Mouse (Mus musculus) megakaryocyte-erythroid progenitor cell, adult 5-6 weeks (primary cell): Measurements from ENCODE around the gene Defb25. TPM values are rescaled to one million over a fixed set of nuclear protein-coding genes. Genes with fewer than 3 reads are reported as not detected.
A peak's percentile ranks its signal among the peaks of the same experiment; 100 is the strongest.

Experiments
- ATAC-seq: replicated peaks from 2 replicates; pipeline ENCODE4 v1.8.0; 2016; ENCODE audit warnings: mild to moderate bottlenecking, inconsistent platforms; ENCODE audit not compliant: severe bottlenecking, poor library complexity, low FRiP score, low TSS enrichment
- total RNA-seq, 2 experiments: library from RNA; stranded (forward) in 1 of 2; stranded (reverse) in 1 of 2; fragments of 200-1000, 215-1000 nt in 1 of 2; fragments of >200 nt in 1 of 2; fragmentation: Nextera tagmentation in 1 of 2; gene quantifications; 2 replicates each; pipeline ENCODE4 v1.2.3; 2014 to 2017

The Defb25 gene
- total RNA-seq, 2 experiments from 2014 or later: not detected

DNA sequence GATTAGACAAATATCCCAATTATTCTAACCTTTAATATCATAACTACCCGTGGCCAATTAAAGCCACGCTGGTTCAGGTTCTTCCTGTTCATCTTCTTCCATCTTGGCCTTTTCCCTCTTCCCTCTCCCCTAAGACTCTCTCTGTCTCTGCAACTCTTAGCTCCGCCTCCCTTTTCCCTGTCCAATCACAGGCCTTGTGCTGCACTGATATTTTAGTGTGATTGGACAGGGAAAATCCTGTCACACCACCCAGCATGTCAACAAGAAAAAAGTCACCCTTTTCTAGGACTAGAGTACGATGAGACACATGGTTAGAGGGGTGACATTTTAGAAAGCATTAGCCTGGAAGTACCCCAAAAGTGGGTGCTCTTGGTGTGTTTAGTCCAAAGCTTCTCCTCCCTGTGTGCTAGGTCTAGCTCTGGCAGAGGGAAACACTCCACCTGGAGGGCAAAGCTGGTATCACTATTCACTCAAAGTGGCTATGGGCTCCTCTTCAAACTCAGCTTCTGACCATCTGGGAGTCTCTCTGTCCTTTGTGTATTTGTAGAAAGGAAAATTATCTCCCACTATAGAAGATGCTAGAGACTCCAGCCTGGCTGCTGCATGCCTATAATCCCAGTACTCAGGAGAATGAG, 35.8 kb downstream of the Defb25 start:
- peak; percentile 73 for ATAC-seq

GRCm38 (mm10) chr2:152580612-152581011, 42.2 kb downstream of the Defb25 start:
- ATAC-seq: no peak

GRCm38 (mm10) chr2:152580107-152580506, 42.7 kb downstream of the Defb25 start, which contains the start of gene Defb19:
Gene Defb19, minus strand, starts transcription at chr2:152580312.
- no peak for ATAC-seq

- no peak for ATAC-seq
Observed at GRCm38 (mm10) chr2:152573484-152573883, 49.4 kb downstream of the Defb25 start.

Other genes starting within 250 kb of the Defb25 start
- gene Nrsn2, start 246.4 kb downstream of the Defb25 start, total RNA-seq (2014; fragmentation: Nextera tagmentation): not detected in 2 replicates
- not detected in 2 replicates for gene Nrsn2, start 246.4 kb downstream of the Defb25 start, total RNA-seq (2017)
- gene Sox12, start 225.0 kb downstream of the Defb25 start, total RNA-seq (2014; fragmentation: Nextera tagmentation): 22.9 and 25.1 TPM in 2 replicates
- 2.4 and 7.7 TPM in 2 replicates for gene Sox12, start 225.0 kb downstream of the Defb25 start, total RNA-seq (2017)
- gene Zcchc3, start 208.0 kb downstream of the Defb25 start, total RNA-seq (2014; fragmentation: Nextera tagmentation): 10.1 and 11.2 TPM in 2 replicates
- gene Zcchc3, start 208.0 kb downstream of the Defb25 start, total RNA-seq (2017): 6.6 and 7.8 TPM in 2 replicates
- not detected in 2 replicates for gene 6820408C15Rik, start 207.5 kb downstream of the Defb25 start, total RNA-seq (2014; fragmentation: Nextera tagmentation)
- gene 6820408C15Rik, start 207.5 kb downstream of the Defb25 start, total RNA-seq (2017): not detected in 2 replicates
- not detected in 2 replicates for gene Defb23, start 158.4 kb downstream of the Defb25 start, total RNA-seq (2014; fragmentation: Nextera tagmentation)
- gene Defb23, start 158.4 kb downstream of the Defb25 start, total RNA-seq (2017): not detected in 2 replicates
- not detected in 2 replicates for gene Defb20, start 146.0 kb downstream of the Defb25 start, total RNA-seq (2014; fragmentation: Nextera tagmentation)
- gene Defb20, start 146.0 kb downstream of the Defb25 start, total RNA-seq (2017): not detected in 2 replicates
- gene Defb22, start 132.9 kb downstream of the Defb25 start, total RNA-seq (2014; fragmentation: Nextera tagmentation): not detected in 2 replicates
- gene Defb22, start 132.9 kb downstream of the Defb25 start, total RNA-seq (2017): not detected in 2 replicates
- not detected in 2 replicates for gene Defb26, start 111.4 kb downstream of the Defb25 start, total RNA-seq (2014; fragmentation: Nextera tagmentation)
- gene Defb26, start 111.4 kb downstream of the Defb25 start, total RNA-seq (2017): not detected in 2 replicates
- not detected in 2 replicates for gene Defb28, start 104.8 kb downstream of the Defb25 start, total RNA-seq (2014; fragmentation: Nextera tagmentation)
- gene Defb28, start 104.8 kb downstream of the Defb25 start, total RNA-seq (2017): not detected in 2 replicates
- gene Defb29, start 83.0 kb downstream of the Defb25 start, total RNA-seq (2014; fragmentation: Nextera tagmentation): not detected in 2 replicates
- gene Defb29, start 83.0 kb downstream of the Defb25 start, total RNA-seq (2017): not detected in 2 replicates
- not detected in 2 replicates for gene Gm17416, start 53.7 kb downstream of the Defb25 start, total RNA-seq (2014; fragmentation: Nextera tagmentation)
- not detected in 2 replicates for gene Gm17416, start 53.7 kb downstream of the Defb25 start, total RNA-seq (2017)
- gene Defb21, start 50.3 kb downstream of the Defb25 start, total RNA-seq (2014; fragmentation: Nextera tagmentation): not detected in 2 replicates
- gene Defb21, start 50.3 kb downstream of the Defb25 start, total RNA-seq (2017): not detected in 2 replicates
- gene Defb19, start 42.7 kb downstream of the Defb25 start, total RNA-seq (2014; fragmentation: Nextera tagmentation): not detected in 2 replicates
- not detected in 2 replicates for gene Defb19, start 42.7 kb downstream of the Defb25 start, total RNA-seq (2017)
- gene Defb45, start 23.7 kb downstream of the Defb25 start, total RNA-seq (2014; fragmentation: Nextera tagmentation): not detected in 2 replicates
- gene Defb45, start 23.7 kb downstream of the Defb25 start, total RNA-seq (2017): not detected in 2 replicates
- gene Defb36, start 18.7 kb downstream of the Defb25 start, total RNA-seq (2014; fragmentation: Nextera tagmentation): not detected in 2 replicates
- not detected in 2 replicates for gene Defb36, start 18.7 kb downstream of the Defb25 start, total RNA-seq (2017)
- gene Rem1, start 3.9 kb upstream of the Defb25 start, total RNA-seq (2014; fragmentation: Nextera tagmentation): 4.9 TPM in 1 of 2 replicates, not detected in the other
- not detected in 2 replicates for gene Rem1, start 3.9 kb upstream of the Defb25 start, total RNA-seq (2017)
- 66.9 and 68.1 TPM in 2 replicates for gene H13, start 46.4 kb upstream of the Defb25 start, total RNA-seq (2014; fragmentation: Nextera tagmentation)
- gene H13, start 46.4 kb upstream of the Defb25 start, total RNA-seq (2017): 56.1 and 69.1 TPM in 2 replicates
- gene Mcts2, start 64.0 kb upstream of the Defb25 start, total RNA-seq (2014; fragmentation: Nextera tagmentation): 12.5 and 20.3 TPM in 2 replicates
- 5.8 and 6.2 TPM in 2 replicates for gene Mcts2, start 64.0 kb upstream of the Defb25 start, total RNA-seq (2017)
- not detected in 2 replicates for gene Id1, start 113.2 kb upstream of the Defb25 start, total RNA-seq (2014; fragmentation: Nextera tagmentation)
- gene Id1, start 113.2 kb upstream of the Defb25 start, total RNA-seq (2017): not detected in 2 replicates
- not detected in 2 replicates for gene Cox4i2, start 131.1 kb upstream of the Defb25 start, total RNA-seq (2014; fragmentation: Nextera tagmentation)
- not detected in 2 replicates for gene Cox4i2, start 131.1 kb upstream of the Defb25 start, total RNA-seq (2017)
- gene Bcl2l1, start 208.7 kb upstream of the Defb25 start, total RNA-seq (2014; fragmentation: Nextera tagmentation): 5.7 and 6.7 TPM in 2 replicates
- gene Bcl2l1, start 208.7 kb upstream of the Defb25 start, total RNA-seq (2017): 3.7 and 11.8 TPM in 2 replicates
- gene Tpx2, start 224.9 kb upstream of the Defb25 start, total RNA-seq (2014; fragmentation: Nextera tagmentation): 51.9 and 52.3 TPM in 2 replicates
- 79.0 and 103 TPM in 2 replicates for gene Tpx2, start 224.9 kb upstream of the Defb25 start, total RNA-seq (2017)